Mouse (Mus musculus): ENCODE measurements at regions not wholly inside any gene's neighbourhood (a gene's known extent, or its start where the extent isn't known, plus 50 kb on each side); places are given as distances from the start of the nearest gene placed in this dataset.

DNA sequence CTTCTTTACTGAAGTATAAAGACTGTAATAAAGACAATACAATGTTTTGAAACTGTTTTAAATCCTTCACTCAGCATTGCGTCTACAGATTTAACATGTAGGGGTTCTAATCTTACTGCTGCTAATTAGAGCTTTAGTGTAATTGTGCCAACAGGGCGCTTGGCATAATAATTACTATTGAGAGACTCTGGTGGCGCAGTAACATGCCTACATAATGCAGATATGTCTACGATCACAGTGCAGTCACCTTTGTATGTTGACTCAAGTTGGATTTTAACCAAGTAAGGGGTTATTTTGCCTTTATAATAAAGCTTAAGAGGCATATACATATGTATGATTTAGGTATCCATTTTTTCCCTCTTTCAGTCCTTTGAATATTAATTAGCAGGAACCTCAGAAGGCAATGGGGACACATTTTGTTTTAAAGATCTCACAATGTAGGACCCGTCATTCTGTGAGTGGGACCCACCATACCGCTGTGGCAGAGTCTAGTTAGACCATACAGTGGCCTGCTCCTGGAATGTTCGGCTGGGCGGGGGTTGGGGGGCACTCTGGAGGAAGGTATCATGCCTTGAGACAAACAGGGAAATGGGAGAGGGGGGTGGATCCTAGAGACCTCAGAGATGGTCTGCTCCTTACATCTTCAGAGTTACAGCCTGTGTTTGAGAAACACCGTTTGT, 521.3 kb upstream of the Sall1 start:
- TF ChIP-seq POLR2A (IDR thresholded peaks at IDR 0.05; ENCODE audit: low read depth, low read length) = no peak
- TF ChIP-seq CTCF (conservative IDR thresholded peaks at IDR 0.05; ENCODE audit: insufficient read depth, insufficient read length, low read depth, low read length) = no peak

Measured in kidney, adult 2 months (tissue).